Comparison of ENCODE assay signal across 20 mouse cellular contexts in the genomic region with DNA sequence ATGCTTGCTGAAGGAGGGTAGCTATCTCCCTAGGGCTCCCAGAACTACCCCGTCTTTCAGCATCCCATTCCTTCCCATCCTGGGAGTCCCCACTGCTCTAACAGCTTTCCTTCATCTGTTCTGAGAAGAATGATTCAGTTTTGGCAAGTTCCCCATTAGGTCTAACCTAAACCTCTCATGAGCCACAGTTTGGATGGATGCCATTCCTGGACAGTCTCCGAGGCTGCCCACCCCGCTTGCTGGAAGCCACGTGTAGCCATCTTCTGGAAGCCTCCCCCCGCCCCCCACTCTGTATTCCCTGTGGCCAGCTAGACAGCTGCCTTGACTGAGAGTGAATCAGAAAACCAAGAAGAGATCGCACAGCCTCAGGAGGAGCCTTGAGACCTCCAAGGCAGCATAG. TPM values are rescaled to one million over a fixed set of nuclear protein-coding genes. Genes with fewer than 3 reads are reported as not detected.
DNase-seq lines count a peak whose midpoint lies in the region; TF ChIP-seq lines count a peak whose summit lies in the region.
"Had no signal": no experiment of that assay in that cellular context is flagged by ENCODE, and none has a peak within 500 bp of the region (broad histone marks: within the 10 kb centered on the region; RNA-seq: fewer than 3 reads in every experiment).

No protein-coding gene starts in this region.

- H3K27ac ChIP-seq in left cerebral cortex, adult 2 months: no peak overlapping the region
- H3K27ac ChIP-seq: embryonic facial prominence, embryonic 13.5 days; embryonic facial prominence, embryonic 15.5 days; forebrain, embryonic 10.5 days; forebrain, embryonic 12.5 days had no signal

- DNase-seq in adrenal gland, postnatal 14 days: peak; percentile 21
- DNase-seq in adrenal gland, postnatal 10 days: no peak
- DNase-seq in left cerebral cortex, postnatal 4 days: peak; percentile 27
- no peak for DNase-seq in left cerebral cortex, adult 2 months (ENCODE audit: extremely low spot score in 1 of 2, low spot score in 2 of 2)
- peak; percentile 86 for DNase-seq in NIH3T3 (ENCODE audit: low read depth)
- DNase-seq: adrenal gland, adult 2 months; adrenal gland, postnatal 25 days; B cell, adult 2 months; cerebellum, adult 11 months; cerebellum, adult 18-20 months; cerebellum, adult 8-10 months; cerebellum, adult 9-11 months; cerebellum, postnatal 14 days; cerebellum, postnatal 36 days; embryo, embryonic 11 days had no signal

- no peak for TF ChIP-seq CTCF in left cerebral cortex, adult 2 months (IDR thresholded peaks at IDR 0.05)

- intact Hi-C loops in left cerebral cortex, postnatal 4 days (cut with DNase I): no loop called here
- intact Hi-C loops in left cerebral cortex, adult 2 months (cut with DNase I): loop anchor here (5.0 kb wide), 1 partner anchor 195 kb away; no protein-coding TSS in a partner anchor

- no peak overlapping the region for H3K4me3 ChIP-seq in left cerebral cortex, adult 2 months
- H3K4me3 ChIP-seq: embryonic facial prominence, embryonic 13.5 days; embryonic facial prominence, embryonic 15.5 days; erythroblast, embryonic 14.5 days; forebrain, embryonic 10.5 days; forebrain, embryonic 12.5 days had no signal

RNA-seq across cellular contexts. Expression of a gene that starts 12.2 kb away (rescaled TPM):
- total RNA-seq in adrenal gland, postnatal 14 days (2021): 9.7 and 18.1 TPM in 2 replicates
- 10 to 100 TPM; 10.6 to 10.8 TPM for total RNA-seq in adrenal gland, postnatal 10 days (2021)
- total RNA-seq in left cerebral cortex, postnatal 4 days (2021): 10 to 100 TPM in 1 of 2 experiments, 1 to 10 TPM in 1; 9.9 to 10.3 TPM
- total RNA-seq in left cerebral cortex, adult 2 months (2021): 10 to 100 TPM; 27.2 to 32.1 TPM

RNA-seq across cellular contexts. Expression of a gene that starts 22.1 kb away (rescaled TPM):
- 10.4 and 19.3 TPM in 2 replicates for total RNA-seq in adrenal gland, postnatal 14 days (2021)
- 10 to 100 TPM in 1 of 2 experiments, 1 to 10 TPM in 1; 6.9 to 12.0 TPM for total RNA-seq in adrenal gland, postnatal 10 days (2021)
- 1 to 10 TPM; 3.7 to 3.9 TPM for total RNA-seq in left cerebral cortex, postnatal 4 days (2021)
- 1 to 10 TPM; 1.4 to 2.7 TPM for total RNA-seq in left cerebral cortex, adult 2 months (2021)

Comparison
In these comparisons a context has a peak if more than half of its experiments do, and no peak if none do; other contexts are left out.
1. DNase-seq: peak in adrenal gland, postnatal 14 days (single experiment), left cerebral cortex, postnatal 4 days (single experiment) and NIH3T3 (single experiment); none in adrenal gland, postnatal 10 days (single experiment) and left cerebral cortex, adult 2 months (0 of 2).